Mouse (Mus musculus) heart, embryonic 14.5 days (tissue): ENCODE results near the gene Ctf2. TPM values are rescaled to one million over a fixed set of nuclear protein-coding genes. Genes with fewer than 3 reads are reported as not detected.
A peak's percentile ranks its signal among the peaks of the same experiment; 100 is the strongest.

Source experiments
- ATAC-seq: fragments of 200-750 bp; cut with Nextera tagmentation; 2 replicates; pipeline ENCODE4 v1.8.0; 2017; ENCODE audit warnings: low read depth, moderate TSS enrichment; ENCODE audit not compliant: insufficient number of reproducible peaks, insufficient read depth, low FRiP score
- H3K27ac ChIP-seq, 2 experiments: fragments of 200-500 bp in 1 of 2; fragments of 300-500 bp in 1 of 2; sonication (generic) in 1 of 2; replicated peaks in 1 of 2; 2 replicates each; pipeline ENCODE4 v1.5.1; 2012 to 2014; ENCODE audit warnings: low read depth in 2 of 2, low read length in 2 of 2, control low read depth in 1 of 2, mild to moderate bottlenecking in 1 of 2, mixed read lengths in 1 of 2; ENCODE audit not compliant: control insufficient read depth in 1 of 2, insufficient read depth in 1 of 2
- H3K27me3 ChIP-seq: fragments of 300-500 bp; sonication (generic); 2 replicates; pipeline ENCODE4 v1.6.1; 2014; ENCODE audit warnings: mild to moderate bottlenecking, low read length, control low read depth; ENCODE audit not compliant: control insufficient read depth, insufficient read depth
- H3K36me3 ChIP-seq: fragments of 300-500 bp; sonication (generic); 2 replicates; pipeline ENCODE4 v1.6.1; 2014; ENCODE audit warnings: mild to moderate bottlenecking, control low read depth, low read length, mixed read lengths; ENCODE audit not compliant: control insufficient read depth, insufficient read depth
- H3K4me1 ChIP-seq, 2 experiments: fragments of 200-500 bp in 1 of 2; fragments of 300-500 bp in 1 of 2; sonication (generic) in 1 of 2; 2 replicates each; pipeline ENCODE4 v1.6.1; 2012 to 2014; ENCODE audit warnings: low read length in 2 of 2, control low read depth in 1 of 2, mixed read lengths in 1 of 2; ENCODE audit not compliant: control insufficient read depth in 2 of 2, insufficient read depth in 2 of 2
- H3K4me2 ChIP-seq: fragments of 300-500 bp; sonication (generic); 2 replicates; pipeline ENCODE4 v1.6.1; 2014; ENCODE audit warnings: mild to moderate bottlenecking, low read length
- H3K4me3 ChIP-seq, 2 experiments: fragments of 200-500 bp in 1 of 2; fragments of 300-500 bp in 1 of 2; sonication (generic) in 1 of 2; 2 replicates each; pipeline ENCODE4 v1.5.1; 2012 to 2014; ENCODE audit warnings: low read length in 2 of 2, mild to moderate bottlenecking in 2 of 2, control low read depth in 1 of 2, low read depth in 1 of 2, moderate library complexity in 1 of 2; ENCODE audit not compliant: control insufficient read depth in 1 of 2, insufficient read depth in 1 of 2
- H3K9ac ChIP-seq: fragments of 300-500 bp; sonication (generic); 2 replicates; pipeline ENCODE4 v1.6.1; 2014; ENCODE audit warnings: mild to moderate bottlenecking, low read length
- H3K9me3 ChIP-seq: fragments of 300-500 bp; sonication (generic); 2 replicates; pipeline ENCODE4 v1.6.1; 2016; ENCODE audit warnings: low read length, control low read depth; ENCODE audit not compliant: control insufficient read depth
- WGBS: fragments of 180-500 bp; shearing (Covaris S2); extraction: QIAGEN DNeasy Blood & Tissue Kit; methylation state at CpG from one replicate; pipeline ENCODE4 v1.1.7; 2014; 5-methylcytosine and 5-hydroxymethylcytosine counted together
- polyA plus RNA-seq: library from polyadenylated mRNA; unstranded; fragments of >200 nt; fragmentation: Nextera tagmentation; extraction: Ambion mirVana; gene quantifications from 2 replicates; pipeline ENCODE4 v1.2.1, GENCODE M21; 2014

The Ctf2 gene
- polyA plus RNA-seq, 1 experiment from 2014 or later = not detected

- H3K4me1 ChIP-seq = no peaks in the 10 kb centered on the region
- H3K36me3 ChIP-seq = no peaks in the 10 kb centered on the region
- H3K9ac ChIP-seq = no peak overlapping the region
- H3K27me3 ChIP-seq = no peaks in the 10 kb centered on the region
- 30% methylated on average over 2 of the region's 2 CpGs for WGBS
- no peak overlapping the region for H3K4me2 ChIP-seq
- H3K27ac ChIP-seq = no peak overlapping the region
- H3K4me3 ChIP-seq = no peak overlapping the region
- no peaks in the 10 kb centered on the region for H3K9me3 ChIP-seq
- ATAC-seq = no peak
Measured at GRCm38 (mm10) chr7:127725490-127725889, 6.5 kb downstream of the Ctf2 start.

- no peak for ATAC-seq
- no peak overlapping the region for H3K9ac ChIP-seq
- H3K27ac ChIP-seq = no peak overlapping the region
- H3K36me3 ChIP-seq = no peaks in the 10 kb centered on the region
- H3K9me3 ChIP-seq = no peaks in the 10 kb centered on the region
- no peak overlapping the region for H3K4me2 ChIP-seq
- WGBS = 71% methylated on average over 6 of the region's 6 CpGs
- H3K27me3 ChIP-seq = 0 out of 2 replicates have a peak, but pooled peaks cover 4% of the 10 kb centered on the region
- H3K4me1 ChIP-seq = peaks cover 2 to 6% of the 10 kb centered on the region in 2 experiments; a peak in 2 of 4 replicates
- no peak overlapping the region for H3K4me3 ChIP-seq
Measured at GRCm38 (mm10) chr7:127719258-127719657, 12.7 kb downstream of the Ctf2 start.

- H3K27ac ChIP-seq = no peak overlapping the region
- no peaks in the 10 kb centered on the region for H3K9me3 ChIP-seq
- no peak overlapping the region for H3K4me3 ChIP-seq
- peaks cover 2 to 6% of the 10 kb centered on the region in 2 experiments; a peak in 2 of 4 replicates for H3K4me1 ChIP-seq
- ATAC-seq = no peak
- H3K27me3 ChIP-seq = 0 out of 2 replicates have a peak, but pooled peaks cover 4% of the 10 kb centered on the region
- H3K9ac ChIP-seq = no peak overlapping the region
- 78% methylated on average over 6 of the region's 6 CpGs for WGBS
- no peak overlapping the region for H3K4me2 ChIP-seq
- no peaks in the 10 kb centered on the region for H3K36me3 ChIP-seq
Measured at GRCm38 (mm10) chr7:127718339-127718738, 13.6 kb downstream of the Ctf2 start.

GRCm38 (mm10) chr7:127716992-127717391, 15.0 kb downstream of the Ctf2 start:
- H3K4me1 ChIP-seq = peaks cover 11 to 15% of the 10 kb centered on the region in 2 experiments
- ATAC-seq = peak; percentile 24; the same call in 1 of the 2 replicates
- peak overlapping the region; percentile 52 for H3K9ac ChIP-seq
- peak overlapping the region; percentile 60 for H3K4me2 ChIP-seq
- H3K9me3 ChIP-seq = no peaks in the 10 kb centered on the region
- no peaks in the 10 kb centered on the region for H3K36me3 ChIP-seq
- H3K27me3 ChIP-seq = 0 out of 2 replicates have a peak, but pooled peaks cover 4% of the 10 kb centered on the region
- 1% methylated on average over 41 of the region's 41 CpGs for WGBS
- H3K4me3 ChIP-seq = peak overlapping the region; percentile 5 to 25
- H3K27ac ChIP-seq = no peak overlapping the region

- Histone ChIP-seq H3K27ac (no peak overlapping the region), H3K4me1 (peaks cover 11 to 15% of the 10 kb centered on the region in 2 experiments), H3K9ac (no peak overlapping the region), H3K36me3 (no peaks in the 10 kb centered on the region), H3K9me3 (no peaks in the 10 kb centered on the region), H3K4me3 (no peak overlapping the region), H3K27me3 (0 out of 2 replicates have a peak, but pooled peaks cover 4% of the 10 kb centered on the region), H3K4me2 (no peak overlapping the region)
- no peak for ATAC-seq
- WGBS = 75% methylated on average over 4 of the region's 4 CpGs
Measured at GRCm38 (mm10) chr7:127714816-127715215, 17.1 kb downstream of the Ctf2 start.

GRCm38 (mm10) chr7:127712461-127713385, 19.2 kb downstream of the Ctf2 start, which contains the start of gene Ctf1:
TSS of gene Ctf1 (plus strand) at chr7:127712736.
- H3K9me3 ChIP-seq = no peaks in the 10 kb centered on the region
- H3K27me3 ChIP-seq = 0 out of 2 replicates have a peak, but pooled peaks cover 2% of the 10 kb centered on the region
- peak within 1 kb of the TSS; percentile 75 for H3K4me2 ChIP-seq
- peak within 1 kb of the TSS; percentile 31 to 42 for H3K4me3 ChIP-seq
- H3K36me3 ChIP-seq = no peaks in the 10 kb centered on the region
- H3K27ac ChIP-seq = peak within 1 kb of the TSS; percentile 80 to 86
- WGBS = 4% methylated on average over 28 of the region's 28 CpGs
- ATAC-seq = no peak
- H3K4me1 ChIP-seq = peaks cover 15 to 21% of the 10 kb centered on the region in 2 experiments
- H3K9ac ChIP-seq = peak within 1 kb of the TSS; percentile 59

- Histone ChIP-seq H3K4me1 (peaks cover 21 to 24% of the 10 kb centered on the region in 2 experiments), H3K27me3 (no peaks in the 10 kb centered on the region), H3K4me2 (no peak overlapping the region), H3K36me3 (peaks cover 8% of the 10 kb centered on the region), H3K9ac (no peak overlapping the region), H3K27ac (no peak overlapping the region), H3K4me3 (no peak overlapping the region), H3K9me3 (no peaks in the 10 kb centered on the region)
- WGBS = 73% methylated on average over 3 of the region's 3 CpGs
- ATAC-seq = no peak
Measured at GRCm38 (mm10) chr7:127711456-127711855, 20.5 kb downstream of the Ctf2 start.
